Mouse (Mus musculus): Measurements from ENCODE around the gene Atf7ip.

Gene Atf7ip

DNA sequence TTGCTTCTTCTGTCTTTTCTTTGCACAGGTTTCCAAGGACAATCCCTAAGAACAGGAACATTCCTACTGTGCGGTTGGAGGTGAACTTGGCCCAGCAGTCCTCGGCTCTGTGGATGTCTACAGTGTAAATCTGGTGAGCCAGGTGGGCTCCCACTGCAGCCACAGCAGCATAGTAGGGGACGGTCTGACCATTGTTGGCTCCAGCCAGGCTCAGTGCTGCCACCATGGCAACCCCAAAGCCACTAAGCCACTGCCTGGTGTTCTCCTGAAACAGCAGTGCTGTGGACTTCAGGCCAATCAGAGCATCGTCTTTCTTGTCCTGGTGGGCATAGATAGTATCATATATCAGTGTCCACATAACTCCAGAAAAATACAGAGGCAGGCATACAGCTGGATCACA is 19.8 kb upstream of the Atf7ip start:
- DNase-seq (ENCODE audit: low spot score) = no peak

- DNase-seq (ENCODE audit: low spot score) = no peak
These were observed 19.0 kb upstream of the Atf7ip start for GRCm38 (mm10) chr6:136486801-136487553.

GRCm38 (mm10) chr6:136487554-136487950 is 18.4 kb upstream of the Atf7ip start:
- DNase-seq (ENCODE audit: low spot score) = no peak

DNA sequence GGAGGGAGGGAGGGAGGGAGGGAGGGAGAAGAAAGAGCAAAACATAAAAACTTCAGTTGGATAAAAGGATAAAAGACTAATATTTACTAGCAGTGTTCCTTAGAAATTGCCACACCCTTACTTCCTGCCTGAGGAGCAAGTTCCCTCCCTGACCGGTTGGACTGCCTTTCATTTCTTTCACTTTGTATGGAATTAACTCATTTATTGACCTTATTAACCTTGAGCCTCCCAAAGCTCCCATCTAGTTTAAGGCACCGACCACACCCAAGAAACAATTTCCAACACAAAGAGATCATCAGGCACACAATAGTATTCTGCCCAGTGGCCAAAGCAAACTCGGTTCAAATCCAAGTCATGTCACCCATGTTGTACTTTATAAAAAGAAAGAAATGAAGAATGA is 16.1 kb upstream of the Atf7ip start:
- no peak for DNase-seq (ENCODE audit: low spot score)

DNA sequence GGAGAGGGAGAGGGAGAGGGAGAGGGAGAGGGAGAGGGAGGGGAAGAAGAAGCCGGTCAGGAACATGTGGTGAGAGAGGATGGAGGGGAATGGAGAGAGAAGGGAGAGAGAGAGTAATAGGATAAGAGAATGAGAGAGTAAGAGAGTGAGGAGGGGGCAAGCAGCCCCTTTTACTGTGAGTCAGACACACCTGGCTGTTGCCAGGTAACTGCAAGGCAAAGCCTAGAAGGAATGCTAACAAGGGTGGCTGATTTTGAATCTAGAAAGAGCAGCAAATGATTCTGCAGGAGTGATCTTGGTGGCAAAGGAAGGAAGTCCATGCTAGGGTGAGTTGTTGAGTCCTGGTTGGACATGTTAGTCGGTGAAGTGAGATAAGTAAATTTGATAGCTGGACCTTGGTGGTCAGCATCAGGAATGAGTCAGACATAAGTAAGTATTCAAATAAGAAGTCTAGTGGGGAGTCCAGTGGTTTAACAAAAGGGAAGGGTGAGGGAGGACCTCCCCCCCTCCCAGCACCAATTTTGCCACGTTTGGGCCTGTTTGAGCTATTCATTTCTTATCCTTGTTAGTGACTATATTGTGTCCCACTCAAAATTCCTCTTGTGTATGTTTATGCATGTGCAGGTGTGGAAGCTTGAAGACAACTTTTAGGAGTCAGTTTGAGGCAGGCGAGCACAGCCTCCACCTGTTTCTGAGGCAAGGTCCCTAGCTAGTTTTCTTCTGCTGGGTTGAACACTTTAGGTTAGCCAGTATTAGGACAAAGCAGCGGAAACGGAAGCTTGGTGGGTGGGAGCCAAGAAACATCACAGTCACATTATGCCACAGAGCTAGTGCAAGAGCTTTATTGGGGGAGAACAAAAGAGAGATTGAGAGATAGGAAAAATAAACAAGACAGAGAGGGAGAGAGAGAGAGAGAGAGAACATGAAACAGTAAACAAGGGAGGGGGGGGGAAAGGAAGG is 15.2 kb upstream of the Atf7ip start:
- DNase-seq (ENCODE audit: low spot score) = no peak

GRCm38 (mm10) chr6:136491631-136492030 is 14.3 kb upstream of the Atf7ip start:
- no peak for DNase-seq (ENCODE audit: low spot score)

GRCm38 (mm10) chr6:136492251-136492650 is 13.7 kb upstream of the Atf7ip start:
- DNase-seq (ENCODE audit: low spot score) = no peak

DNA sequence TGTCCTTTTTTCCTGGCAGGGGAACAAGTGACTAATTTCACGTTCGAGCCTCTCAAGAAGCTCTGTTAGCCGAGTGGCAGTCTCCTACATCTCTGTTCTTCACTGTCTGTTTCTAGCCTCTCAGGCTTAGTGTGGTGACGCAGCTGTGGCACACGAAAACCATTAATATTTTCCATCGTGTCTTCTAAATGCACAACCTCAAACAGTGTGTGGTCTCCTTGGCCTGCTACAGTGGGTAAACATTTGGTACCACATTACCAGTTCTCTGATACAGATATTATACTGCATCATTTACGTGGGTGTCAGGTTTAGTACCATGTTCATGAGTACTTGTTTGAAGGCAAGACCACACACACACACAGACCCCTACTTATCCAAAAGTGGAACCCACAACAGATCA is 12.5 kb upstream of the Atf7ip start:
- no peak for DNase-seq (ENCODE audit: low spot score)

GRCm38 (mm10) chr6:136493910-136494751 is 11.8 kb upstream of the Atf7ip start:
- no peak for DNase-seq (ENCODE audit: low spot score)

DNA sequence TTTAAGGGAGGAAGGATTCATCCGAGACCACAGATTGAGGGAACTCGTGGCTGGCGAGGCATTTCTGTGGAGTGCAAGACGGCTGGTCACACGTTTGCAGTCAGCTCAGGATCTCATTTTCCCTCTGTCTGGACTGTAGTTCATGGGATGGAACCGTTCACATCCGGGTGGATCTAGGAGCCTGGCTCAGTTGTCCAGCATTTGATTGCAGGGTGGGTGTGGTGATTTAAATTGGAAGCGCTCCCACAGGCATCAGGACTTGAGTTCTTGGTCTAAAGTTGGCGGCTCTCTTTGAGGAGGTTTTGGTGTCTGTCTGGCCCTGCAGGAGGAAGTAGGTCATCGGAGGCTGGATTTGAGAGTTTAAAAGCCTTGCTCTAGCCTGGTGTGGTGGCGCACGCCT is 10.9 kb upstream of the Atf7ip start:
- no peak for DNase-seq (ENCODE audit: low spot score)

- no peak for DNase-seq (ENCODE audit: low spot score)
These were observed 8.2 kb upstream of the Atf7ip start for GRCm38 (mm10) chr6:136497744-136498143.

GRCm38 (mm10) chr6:136499292-136499977 is 6.5 kb upstream of the Atf7ip start:
- DNase-seq (ENCODE audit: low spot score) = no peak

- no peak for DNase-seq (ENCODE audit: low spot score)
These were observed 2.7 kb downstream of the Atf7ip start for GRCm38 (mm10) chr6:136508652-136509051.

GRCm38 (mm10) chr6:136510945-136511344 is 5.0 kb downstream of the Atf7ip start:
- DNase-seq (ENCODE audit: low spot score) = no peak

- DNase-seq (ENCODE audit: low spot score) = no peak
These were observed 6.4 kb downstream of the Atf7ip start for GRCm38 (mm10) chr6:136512351-136512750.

GRCm38 (mm10) chr6:136516626-136517025 is 10.7 kb downstream of the Atf7ip start:
- DNase-seq (ENCODE audit: low spot score) = no peak

GRCm38 (mm10) chr6:136517221-136517620 is 11.3 kb downstream of the Atf7ip start:
- DNase-seq (ENCODE audit: low spot score) = no peak

GRCm38 (mm10) chr6:136518537-136519246 is 12.7 kb downstream of the Atf7ip start:
- peak; percentile 79 for DNase-seq (ENCODE audit: low spot score)

- DNase-seq (ENCODE audit: low spot score) = no peak
These were observed 13.3 kb downstream of the Atf7ip start for GRCm38 (mm10) chr6:136519254-136519653.

- DNase-seq (ENCODE audit: low spot score) = no peak
These were observed 14.4 kb downstream of the Atf7ip start for GRCm38 (mm10) chr6:136520361-136520760.

- no peak for DNase-seq (ENCODE audit: low spot score)
These were observed 15.7 kb downstream of the Atf7ip start for GRCm38 (mm10) chr6:136521681-136522080.
